Mouse (Mus musculus) cerebellum, adult 11-12 months (tissue): ENCODE results near the gene Ctsq.
"Not testable (repeated sequence)": the region's sequence is repeated elsewhere in the genome, so short reads cannot be mapped to it uniquely, and the experiment has no call there.

ENCODE experiments used
- DNase-seq: peaks from one replicate; pipeline ENCODE4 v3.0.0; 2022

Gene Ctsq

DNA sequence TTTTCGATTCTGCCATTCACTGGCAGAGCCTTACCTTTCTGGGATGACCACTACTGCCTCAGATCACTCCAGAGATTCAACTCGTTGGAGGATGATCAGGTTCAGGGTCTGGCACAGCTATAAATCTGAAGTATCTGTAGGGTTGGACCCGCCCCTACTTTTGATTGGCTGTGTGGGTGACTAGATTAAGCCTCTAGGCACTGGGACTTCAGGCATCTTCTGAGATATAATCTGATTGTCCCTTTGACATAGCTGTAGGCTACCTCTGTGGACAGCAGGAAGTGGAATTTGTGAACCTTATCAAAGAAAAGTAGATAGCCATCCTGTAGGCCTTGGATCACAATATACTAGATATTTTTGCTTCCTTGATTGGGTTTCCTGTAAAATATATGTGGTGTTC lies at the start of gene Ctsq:
Ctsq (minus strand) TSS at position 101 of the 400 bp plus-strand sequence.
- DNase-seq: no peak

- no peak for DNase-seq
These were observed 17.6 kb downstream of the Ctsq start for GRCm38 (mm10) chr13:61022785-61023184.

DNA sequence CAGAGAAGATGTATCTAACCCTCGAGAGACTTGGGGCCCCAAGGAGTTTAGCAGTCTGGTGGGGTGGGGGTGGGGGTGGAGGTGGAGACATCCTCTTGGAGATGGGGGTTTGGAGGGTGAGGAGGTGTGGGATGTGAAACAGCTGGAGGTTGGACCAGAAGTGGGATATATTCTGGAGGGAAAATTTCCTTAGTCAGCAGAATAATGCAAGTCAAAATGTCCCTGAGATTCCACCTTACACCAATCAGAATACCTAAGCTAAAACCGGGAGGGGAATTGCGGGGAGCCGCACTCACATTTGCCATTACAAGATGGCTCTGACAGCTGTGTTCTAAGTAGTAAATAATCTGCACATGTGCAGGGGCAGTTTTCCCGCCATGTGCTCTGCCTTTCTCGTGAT lies 18.6 kb downstream of the Ctsq start:
- DNase-seq: no peak

GRCm38 (mm10) chr13:61010171-61010570 lies 30.3 kb downstream of the Ctsq start:
- no peak for DNase-seq

DNA sequence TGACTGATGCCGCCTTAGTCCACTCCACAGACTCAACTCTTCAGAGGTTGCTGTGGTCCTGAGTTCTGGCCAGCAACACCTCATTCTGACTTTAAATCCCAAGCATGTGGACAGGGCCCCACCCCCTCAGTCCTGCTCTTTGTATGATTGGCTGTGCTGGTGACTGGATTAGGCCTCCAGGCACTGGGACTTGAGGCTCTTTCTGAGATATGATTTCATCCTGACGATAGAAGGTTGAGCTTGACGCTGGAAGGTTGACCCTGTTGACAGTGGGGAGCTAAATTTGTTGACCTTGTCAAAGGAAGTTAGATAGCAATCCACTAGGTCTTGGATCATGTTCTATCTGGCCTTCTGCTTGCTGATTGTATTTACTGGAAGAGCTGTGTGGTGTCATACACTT lies 34.6 kb downstream of the Ctsq start, which contains the start of gene Ctsj:
Ctsj (minus strand) TSS at position 101 of the 400 bp plus-strand sequence.
- DNase-seq: no peak

DNA sequence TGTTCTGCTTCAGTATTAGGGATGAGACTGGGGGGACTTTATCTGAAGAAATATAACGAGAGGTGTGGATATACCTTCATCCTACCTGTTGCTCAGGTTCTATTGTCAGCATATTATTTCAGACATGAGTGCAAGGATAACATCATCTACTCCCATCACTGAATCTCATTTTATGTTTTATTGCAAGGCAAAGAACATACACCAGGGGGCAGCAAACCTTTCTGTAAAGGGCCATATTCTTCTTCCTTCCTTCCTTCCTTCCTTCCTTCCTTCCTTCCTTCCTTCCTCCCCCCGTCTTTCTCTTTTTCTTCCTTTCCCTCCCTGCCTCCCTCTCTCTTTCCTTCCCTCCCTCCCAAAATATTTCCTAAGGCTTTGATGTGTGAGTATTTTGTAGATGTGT lies 42.8 kb downstream of the Ctsq start:
- no peak for DNase-seq

- DNase-seq: not testable (repeated sequence)
These were observed 53.5 kb downstream of the Ctsq start for GRCm38 (mm10) chr13:60986915-60987314.
